Mouse (Mus musculus) liver, adult 2 months (tissue): ENCODE results near the gene Rcc2.
A peak's percentile ranks its signal among the peaks of the same experiment; 100 is the strongest.

Experiments used
- CTCF ChIP-seq: fragments of 200-500 bp; IDR thresholded peaks from 2 replicates; pipeline ENCODE4 v1.5.1; 2011; ENCODE audit warnings: low read depth, low read length, control low read depth
- POLR2A ChIP-seq: fragments of 200-500 bp; IDR thresholded peaks from 2 replicates; pipeline ENCODE4 v1.6.1; 2011; ENCODE audit warnings: low read length, control low read depth; ENCODE audit not compliant: insufficient read depth; ENCODE audit errors: extremely low read depth

DNA sequence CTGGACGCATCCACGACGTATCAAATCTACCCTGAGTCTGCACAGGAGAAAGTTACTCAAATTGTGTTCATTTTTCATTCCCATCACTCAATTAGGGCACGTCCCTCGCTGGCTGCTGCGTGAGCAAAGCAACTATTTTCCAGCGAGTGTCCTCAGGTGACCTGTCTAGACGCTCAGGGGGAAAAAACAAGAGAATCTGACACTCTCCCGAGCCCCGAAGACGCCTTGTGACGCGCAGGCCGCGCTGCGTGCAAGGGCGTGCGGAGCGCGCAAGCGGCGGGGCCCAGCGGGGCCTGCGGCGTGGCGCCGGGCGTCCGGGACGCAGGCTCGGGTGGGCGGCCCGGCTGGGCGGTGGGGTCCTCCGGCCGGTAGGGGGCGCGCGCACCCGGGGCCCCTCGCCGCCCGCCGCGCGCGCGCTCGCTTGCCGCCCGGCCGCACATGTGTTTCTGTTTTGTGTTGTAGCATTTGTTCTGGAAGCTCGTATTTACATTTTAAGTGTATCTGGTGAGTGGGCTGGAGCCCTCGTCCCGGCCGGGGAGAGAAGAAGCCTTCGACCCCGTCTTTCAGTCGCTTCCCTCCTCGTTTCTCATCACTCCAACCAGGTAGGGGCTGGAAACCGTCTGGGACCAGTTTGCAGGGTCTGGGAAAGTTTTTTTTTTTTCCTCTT is 841 bp downstream of the Rcc2 start:
- peak; percentile 41; the same call in 1 of the 2 replicates for TF ChIP-seq CTCF
- TF ChIP-seq POLR2A, result 0 out of 2 replicates have a peak, but pooled peaks have one; percentile 3
